Mouse (Mus musculus): ENCODE results near the gene Khdrbs2.

- no peak for TF ChIP-seq CTCF (IDR thresholded peaks at IDR 0.05; ENCODE audit: control insufficient read depth, insufficient read depth, insufficient read length)
- no peak for TF ChIP-seq USF1 (IDR thresholded peaks at IDR 0.05; ENCODE audit: low read depth)
- no peak for TF ChIP-seq CEBPB (IDR thresholded peaks at IDR 0.05; ENCODE audit: low read depth)
- TF ChIP-seq MYOD1 (IDR thresholded peaks at IDR 0.05; ENCODE audit: control insufficient read depth, insufficient read length, low read depth), result no peak
- TF ChIP-seq MYOG (IDR thresholded peaks at IDR 0.05; ENCODE audit: control insufficient read depth, extremely low read depth, insufficient read length), result no peak
- TF ChIP-seq MAX (IDR thresholded peaks at IDR 0.05), result no peak
- no peak for TF ChIP-seq FOSL1 (IDR thresholded peaks at IDR 0.05; ENCODE audit: insufficient read depth, low read length, poor library complexity, severe bottlenecking)
These were observed 257.0 kb downstream of the Khdrbs2 start for GRCm38 (mm10) chr1:32429493-32429892.
